Mouse (Mus musculus) olfactory bulb, adult 2 months (tissue): ENCODE data around the gene Sec63.

ENCODE experiments used
- CTCF ChIP-seq: fragments of 200-500 bp; IDR thresholded peaks from 2 replicates; pipeline ENCODE4 v1.5.1; 2012; ENCODE audit warnings: low read depth, mild to moderate bottlenecking, low read length, moderate library complexity; ENCODE audit not compliant: insufficient read depth
- POLR2A ChIP-seq: fragments of 200-500 bp; IDR thresholded peaks from 2 replicates; pipeline ENCODE4 v1.6.1; 2012; ENCODE audit warnings: mild to moderate bottlenecking, low read depth, low read length, moderate library complexity; ENCODE audit not compliant: insufficient read depth

DNA sequence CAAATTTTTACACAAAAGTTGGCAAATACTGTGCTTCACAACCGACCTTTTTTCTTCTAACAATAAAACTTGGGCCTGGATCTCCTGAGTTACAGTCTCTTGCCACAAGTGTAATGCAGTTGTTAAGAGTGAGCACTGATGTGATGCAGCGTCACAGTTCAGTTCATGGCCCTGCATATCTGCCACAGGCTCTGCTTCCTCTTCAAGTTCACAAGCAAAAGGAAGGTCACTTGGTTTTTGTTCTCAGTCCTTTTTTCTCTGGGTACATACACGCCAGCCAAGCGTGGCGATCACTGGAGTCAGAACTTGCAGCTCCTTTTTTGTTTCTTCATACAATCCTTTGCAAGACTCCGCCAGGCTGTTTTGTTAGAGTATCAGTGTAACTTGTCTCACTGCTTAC lies 64.6 kb downstream of the Sec63 start:
- TF ChIP-seq CTCF (no peak), POLR2A (no peak)
